Mouse (Mus musculus): Measurements from ENCODE around the gene Dusp3. TPM values are rescaled to one million over a fixed set of nuclear protein-coding genes. Genes with fewer than 3 reads are reported as not detected.

Dusp3 gene
- total and polyA plus RNA-seq, 2 experiments from 2014 or later: 36.3 to 44.1 TPM

- DNase-seq (ENCODE audit: low spot score) (no peak), ATAC-seq (ENCODE audit: low FRiP score) (no peak)
Measured at GRCm38 (mm10) chr11:101943055-101943454, 43.8 kb downstream of the Dusp3 start.

GRCm38 (mm10) chr11:101937108-101937507, 49.7 kb downstream of the Dusp3 start:
- DNase-seq (ENCODE audit: low spot score) (peak; percentile 43), ATAC-seq (ENCODE audit: low FRiP score) (no peak)
- Histone ChIP-seq H3K36me3 (ENCODE audit: insufficient read depth, low read length) (no peaks in the 10 kb centered on the region), H3K4me3 (ENCODE audit: low read depth, low read length) (peak overlapping the region; percentile 35), H3K4me2 (ENCODE audit: low read depth, low read length, poor library complexity, severe bottlenecking) (peak overlapping the region; percentile 77), H3K9ac (replicated peaks; ENCODE audit: low read length, poor library complexity, severe bottlenecking) (peak overlapping the region; percentile 57), H3K27ac (ENCODE audit: low read depth, low read length) (peak overlapping the region; percentile 32; the same call in 1 of the 2 replicates), H3K27me3 (ENCODE audit: insufficient read depth, low read length) (no peaks in the 10 kb centered on the region), H3K9me3 (ENCODE audit: low read length) (no peaks in the 10 kb centered on the region), H3K4me1 (ENCODE audit: insufficient read depth, low read length) (no peaks in the 10 kb centered on the region)
- under 1% methylated on average over 32 of the region's 32 CpGs for WGBS
- TF ChIP-seq CTCF (IDR thresholded peaks at IDR 0.05): no peak

More at GRCm38 (mm10) chr11:101943055-101943454, 43.8 kb downstream of the Dusp3 start:
- H3K4me2 ChIP-seq (ENCODE audit: low read depth, low read length, poor library complexity, severe bottlenecking): no peak overlapping the region
- no peaks in the 10 kb centered on the region for H3K4me1 ChIP-seq (ENCODE audit: insufficient read depth, low read length)
- H3K27me3 ChIP-seq (ENCODE audit: insufficient read depth, low read length): no peaks in the 10 kb centered on the region
- H3K27ac ChIP-seq (ENCODE audit: low read depth, low read length): no peak overlapping the region
- no peak overlapping the region for H3K9ac ChIP-seq (replicated peaks; ENCODE audit: low read length, poor library complexity, severe bottlenecking)
- no peaks in the 10 kb centered on the region for H3K36me3 ChIP-seq (ENCODE audit: insufficient read depth, low read length)
- WGBS: 33% methylated on average over 3 of the region's 3 CpGs
- no peaks in the 10 kb centered on the region for H3K9me3 ChIP-seq (ENCODE audit: low read length)
- TF ChIP-seq CTCF (IDR thresholded peaks at IDR 0.05): no peak
- H3K4me3 ChIP-seq (ENCODE audit: low read depth, low read length): no peak overlapping the region

- H3K27me3 ChIP-seq (ENCODE audit: insufficient read depth, low read length): no peaks in the 10 kb centered on the region
- ATAC-seq (ENCODE audit: low FRiP score) (no peak), DNase-seq (ENCODE audit: low spot score) (no peak)
- no peak overlapping the region for H3K4me3 ChIP-seq (ENCODE audit: low read depth, low read length)
- H3K27ac ChIP-seq (ENCODE audit: low read depth, low read length): no peak overlapping the region
- no peak overlapping the region for H3K4me2 ChIP-seq (ENCODE audit: low read depth, low read length, poor library complexity, severe bottlenecking)
- WGBS: 39% methylated on average over 7 of the region's 7 CpGs
- no peaks in the 10 kb centered on the region for H3K36me3 ChIP-seq (ENCODE audit: insufficient read depth, low read length)
- H3K9me3 ChIP-seq (ENCODE audit: low read length): no peaks in the 10 kb centered on the region
- H3K4me1 ChIP-seq (ENCODE audit: insufficient read depth, low read length): no peaks in the 10 kb centered on the region
- TF ChIP-seq CTCF (IDR thresholded peaks at IDR 0.05): no peak
- no peak overlapping the region for H3K9ac ChIP-seq (replicated peaks; ENCODE audit: low read length, poor library complexity, severe bottlenecking)
Measured at GRCm38 (mm10) chr11:101936421-101936820, 50.4 kb downstream of the Dusp3 start.

- H3K27me3 ChIP-seq (ENCODE audit: insufficient read depth, low read length): no peaks in the 10 kb centered on the region
- no peak overlapping the region for H3K27ac ChIP-seq (ENCODE audit: low read depth, low read length)
- H3K36me3 ChIP-seq (ENCODE audit: insufficient read depth, low read length): no peaks in the 10 kb centered on the region
- DNase-seq (ENCODE audit: low spot score) (no peak), ATAC-seq (ENCODE audit: low FRiP score) (no peak)
- no peaks in the 10 kb centered on the region for H3K9me3 ChIP-seq (ENCODE audit: low read length)
- no peak for TF ChIP-seq CTCF (IDR thresholded peaks at IDR 0.05)
- H3K4me3 ChIP-seq (ENCODE audit: low read depth, low read length): no peak overlapping the region
- WGBS: 90% methylated on average over 3 of the region's 3 CpGs
- H3K4me1 ChIP-seq (ENCODE audit: insufficient read depth, low read length): no peaks in the 10 kb centered on the region
- H3K9ac ChIP-seq (replicated peaks; ENCODE audit: low read length, poor library complexity, severe bottlenecking): no peak overlapping the region
- no peak overlapping the region for H3K4me2 ChIP-seq (ENCODE audit: low read depth, low read length, poor library complexity, severe bottlenecking)
Measured at GRCm38 (mm10) chr11:101935743-101936142, 51.1 kb downstream of the Dusp3 start.

- Histone ChIP-seq H3K27ac (ENCODE audit: low read depth, low read length) (no peak overlapping the region), H3K4me3 (ENCODE audit: low read depth, low read length) (no peak overlapping the region), H3K9ac (replicated peaks; ENCODE audit: low read length, poor library complexity, severe bottlenecking) (no peak overlapping the region), H3K36me3 (ENCODE audit: insufficient read depth, low read length) (no peaks in the 10 kb centered on the region), H3K27me3 (ENCODE audit: insufficient read depth, low read length) (no peaks in the 10 kb centered on the region), H3K4me2 (ENCODE audit: low read depth, low read length, poor library complexity, severe bottlenecking) (no peak overlapping the region), H3K4me1 (ENCODE audit: insufficient read depth, low read length) (no peaks in the 10 kb centered on the region), H3K9me3 (ENCODE audit: low read length) (no peaks in the 10 kb centered on the region)
- WGBS: 56% methylated on average over 4 of the region's 4 CpGs
- DNase-seq (ENCODE audit: low spot score) (no peak), ATAC-seq (ENCODE audit: low FRiP score) (no peak)
- no peak for TF ChIP-seq CTCF (IDR thresholded peaks at IDR 0.05)
Measured at GRCm38 (mm10) chr11:101931978-101932377, 54.8 kb downstream of the Dusp3 start.

- no peak for DNase-seq (ENCODE audit: low spot score)
- peak; percentile 66 for TF ChIP-seq CTCF (IDR thresholded peaks at IDR 0.05)
- H3K4me1 ChIP-seq (ENCODE audit: insufficient read depth, low read length): no peaks in the 10 kb centered on the region
Measured at GRCm38 (mm10) chr11:101928030-101928762, 58.6 kb downstream of the Dusp3 start.

More at GRCm38 (mm10) chr11:101928030-101928762, 58.6 kb downstream of the Dusp3 start:
- no peaks in the 10 kb centered on the region for H3K27me3 ChIP-seq (ENCODE audit: insufficient read depth, low read length)
- no peak overlapping the region for H3K27ac ChIP-seq (ENCODE audit: low read depth, low read length)
- no peak overlapping the region for H3K9ac ChIP-seq (replicated peaks; ENCODE audit: low read length, poor library complexity, severe bottlenecking)
- no peak overlapping the region for H3K4me3 ChIP-seq (ENCODE audit: low read depth, low read length)
- no peak overlapping the region for H3K4me2 ChIP-seq (ENCODE audit: low read depth, low read length, poor library complexity, severe bottlenecking)
- no peaks in the 10 kb centered on the region for H3K9me3 ChIP-seq (ENCODE audit: low read length)
- ATAC-seq (ENCODE audit: low FRiP score): no peak
- no peaks in the 10 kb centered on the region for H3K36me3 ChIP-seq (ENCODE audit: insufficient read depth, low read length)
- 38% methylated on average over 25 of the region's 25 CpGs for WGBS

Measured in midbrain, postnatal 0 days (tissue).